Mouse (Mus musculus) retina, embryonic 14.5 days (tissue): ENCODE measurements around the gene Hook2.

Experiments
- DNase-seq: peaks from one replicate; pipeline ENCODE4 v3.0.0-alpha.2; 2015; ENCODE audit warnings: low spot score

The Hook2 gene

GRCm38 (mm10) chr8:84990349-84990748, at the start of gene Hook2:
TSS of gene Hook2 (plus strand) at chr8:84990603.
- DNase-seq = peak; percentile 99

GRCm38 (mm10) chr8:84943699-84944098, 46.7 kb upstream of the Hook2 start:
- DNase-seq = peak; percentile 55

GRCm38 (mm10) chr8:84944478-84945160, 45.8 kb upstream of the Hook2 start:
- DNase-seq = peak; percentile 73

DNA sequence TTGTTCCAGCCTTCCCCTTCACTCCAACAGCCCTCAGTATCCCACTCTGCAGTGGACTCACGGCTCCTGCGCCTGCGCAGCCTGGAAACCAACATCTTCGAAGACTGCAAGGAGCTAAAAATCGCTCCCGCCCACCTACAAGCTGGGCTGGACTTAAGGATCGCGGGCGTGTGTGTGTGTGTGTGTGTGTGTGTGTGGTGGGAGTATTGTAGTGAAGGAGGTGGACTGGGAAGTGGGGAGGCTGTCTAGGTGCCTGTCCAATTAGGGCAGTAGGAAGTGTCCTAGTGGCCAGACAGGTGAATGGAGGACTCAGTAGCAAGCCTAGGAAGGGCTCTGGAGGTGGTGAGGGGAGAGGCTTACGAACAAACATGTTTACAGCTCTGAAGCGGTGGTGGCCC, 45.2 kb upstream of the Hook2 start:
- DNase-seq = peak; percentile 53

- peak; percentile 75 for DNase-seq
These were observed 44.5 kb upstream of the Hook2 start for GRCm38 (mm10) chr8:84945633-84946527.

DNA sequence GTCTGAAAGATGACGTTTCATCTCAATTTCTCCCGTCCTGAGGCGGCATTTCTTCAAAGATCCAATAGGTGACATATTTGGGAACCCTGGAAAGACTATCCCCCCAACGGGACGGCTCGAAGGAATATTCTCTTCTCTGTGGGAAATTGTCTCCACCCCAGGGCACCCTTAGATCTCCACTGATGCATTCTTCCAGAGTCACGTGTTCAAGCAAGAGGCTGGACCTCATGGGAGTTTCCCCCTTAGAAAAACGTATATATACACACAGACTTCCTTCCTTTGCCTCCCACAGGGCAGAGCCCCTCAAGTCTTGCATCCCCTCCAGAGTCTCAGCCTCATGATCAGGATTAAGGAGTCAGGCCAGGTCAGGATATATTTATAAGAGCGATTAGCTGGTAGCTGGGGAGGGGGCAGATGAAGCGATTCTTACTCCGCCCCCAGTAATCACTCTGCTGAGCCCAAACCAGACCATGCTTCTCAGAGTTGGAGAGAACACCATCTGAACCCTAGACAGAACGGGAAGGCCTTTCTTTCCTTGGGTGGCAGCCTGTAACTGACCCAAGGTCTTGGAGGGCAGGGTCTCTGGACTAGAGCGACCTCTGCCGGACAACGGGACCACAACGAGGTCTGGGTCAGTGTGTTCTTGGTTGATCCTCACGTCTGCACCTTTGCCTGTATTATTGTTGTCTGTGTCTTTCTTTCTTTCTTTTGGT, 43.7 kb upstream of the Hook2 start, which contains the start of gene Rtbdn:
Gene Rtbdn (plus strand): TSS at position 464 of the 713 bp plus-strand sequence.
- DNase-seq = peak; percentile 75

DNA sequence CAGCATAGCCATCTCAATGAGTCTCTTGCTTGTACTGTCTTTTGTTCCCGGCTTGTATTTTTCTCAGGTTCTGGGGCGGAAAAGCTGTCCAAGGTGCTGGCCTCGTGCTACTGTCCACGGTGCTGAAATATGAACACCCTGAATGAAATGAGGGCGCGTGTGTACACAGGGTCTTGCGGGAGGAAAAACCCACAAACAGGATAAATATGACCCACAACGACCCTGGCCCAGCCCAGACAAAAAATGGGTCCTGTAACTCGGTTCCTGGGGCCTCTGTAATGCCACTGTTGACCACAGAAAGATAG, 43.2 kb upstream of the Hook2 start:
- DNase-seq = no peak

GRCm38 (mm10) chr8:84949753-84950152, 40.6 kb upstream of the Hook2 start:
- DNase-seq = no peak

DNA sequence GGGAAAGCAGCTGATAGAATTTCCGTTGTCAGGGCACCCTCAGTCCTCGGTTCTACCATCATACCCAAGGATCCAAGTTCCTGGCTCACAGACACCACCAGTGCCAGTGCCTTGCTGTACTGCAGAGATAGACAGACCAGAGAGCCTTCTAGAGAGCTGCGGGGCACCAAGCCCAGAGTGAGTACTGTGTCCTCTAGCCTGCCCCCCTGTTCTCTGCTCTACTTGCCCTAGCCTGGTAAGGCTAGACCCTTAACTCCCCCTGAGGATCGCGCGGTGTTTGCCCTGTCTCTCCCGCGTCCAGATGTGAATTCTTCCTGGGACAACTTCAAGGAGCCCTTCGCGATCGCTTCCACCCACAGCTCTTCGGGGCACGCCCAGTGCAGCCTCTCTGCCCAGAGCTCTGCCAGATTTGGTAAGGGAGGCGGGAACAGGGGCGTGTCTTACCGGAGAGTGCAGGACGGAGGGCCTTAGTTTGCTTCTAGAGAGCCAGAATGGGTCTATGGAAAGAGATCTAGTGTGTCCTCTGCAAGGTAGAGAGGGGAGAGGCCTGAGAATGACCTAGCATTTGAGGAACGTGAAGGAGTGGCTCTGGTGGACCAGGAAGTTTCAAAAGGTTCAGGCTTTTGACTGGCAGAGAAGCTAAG, 37.7 kb upstream of the Hook2 start:
- DNase-seq = no peak

GRCm38 (mm10) chr8:84956768-84957167, 33.6 kb upstream of the Hook2 start:
- peak; percentile 92 for DNase-seq

GRCm38 (mm10) chr8:84959811-84960210, 30.6 kb upstream of the Hook2 start:
- DNase-seq = no peak

DNA sequence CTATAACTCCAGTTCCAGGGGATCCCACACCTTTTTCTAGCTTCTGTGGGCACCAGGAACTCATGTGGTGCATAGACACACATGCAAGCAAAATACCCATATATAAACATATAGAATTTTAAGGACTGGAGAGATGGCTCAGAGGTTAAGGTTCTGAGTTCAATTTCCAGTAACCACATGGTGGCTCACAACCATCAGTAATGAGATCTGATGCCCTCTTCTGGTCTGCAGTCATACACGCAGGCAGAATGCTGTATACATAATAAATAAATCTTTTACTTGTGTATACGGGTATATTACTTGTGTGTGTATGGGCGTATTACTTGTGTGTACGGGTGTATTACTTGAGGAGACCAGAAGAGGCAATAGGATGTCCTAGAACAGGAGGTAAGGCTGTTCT, 26.5 kb upstream of the Hook2 start:
- no peak for DNase-seq

DNA sequence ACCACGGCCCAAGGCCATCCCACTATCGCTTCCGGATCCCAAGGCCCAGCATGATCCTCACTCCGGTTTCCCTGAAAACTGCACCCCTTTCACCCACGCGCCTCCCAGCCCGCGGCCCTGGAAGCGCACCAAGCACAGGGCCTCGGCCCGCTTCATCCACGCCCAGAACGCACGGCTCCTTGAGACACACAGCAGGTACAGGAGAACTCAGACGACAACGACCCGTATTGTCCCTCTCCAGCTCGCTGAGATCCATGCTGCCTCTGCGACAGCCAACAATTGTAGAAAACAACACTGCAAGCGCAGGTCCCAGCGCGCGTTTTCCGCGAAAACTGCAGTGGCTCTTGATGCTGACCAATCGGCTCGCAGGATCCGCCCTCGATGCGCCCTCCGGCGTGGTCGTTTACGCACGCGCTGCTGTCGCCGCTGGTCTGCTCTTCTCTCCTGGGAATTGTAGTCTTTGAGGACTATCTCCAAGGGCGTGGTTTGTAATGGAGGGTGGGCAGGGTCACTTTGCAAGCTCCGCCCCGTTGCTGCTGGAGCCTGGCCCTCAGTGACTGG, 24.6 kb upstream of the Hook2 start:
- DNase-seq = peak; percentile 99

GRCm38 (mm10) chr8:84966603-84967002, 23.8 kb upstream of the Hook2 start:
- no peak for DNase-seq

- DNase-seq = no peak
These were observed 22.7 kb upstream of the Hook2 start for GRCm38 (mm10) chr8:84967532-84968304.

- no peak for DNase-seq
These were observed 21.8 kb upstream of the Hook2 start for GRCm38 (mm10) chr8:84968650-84969049.

DNA sequence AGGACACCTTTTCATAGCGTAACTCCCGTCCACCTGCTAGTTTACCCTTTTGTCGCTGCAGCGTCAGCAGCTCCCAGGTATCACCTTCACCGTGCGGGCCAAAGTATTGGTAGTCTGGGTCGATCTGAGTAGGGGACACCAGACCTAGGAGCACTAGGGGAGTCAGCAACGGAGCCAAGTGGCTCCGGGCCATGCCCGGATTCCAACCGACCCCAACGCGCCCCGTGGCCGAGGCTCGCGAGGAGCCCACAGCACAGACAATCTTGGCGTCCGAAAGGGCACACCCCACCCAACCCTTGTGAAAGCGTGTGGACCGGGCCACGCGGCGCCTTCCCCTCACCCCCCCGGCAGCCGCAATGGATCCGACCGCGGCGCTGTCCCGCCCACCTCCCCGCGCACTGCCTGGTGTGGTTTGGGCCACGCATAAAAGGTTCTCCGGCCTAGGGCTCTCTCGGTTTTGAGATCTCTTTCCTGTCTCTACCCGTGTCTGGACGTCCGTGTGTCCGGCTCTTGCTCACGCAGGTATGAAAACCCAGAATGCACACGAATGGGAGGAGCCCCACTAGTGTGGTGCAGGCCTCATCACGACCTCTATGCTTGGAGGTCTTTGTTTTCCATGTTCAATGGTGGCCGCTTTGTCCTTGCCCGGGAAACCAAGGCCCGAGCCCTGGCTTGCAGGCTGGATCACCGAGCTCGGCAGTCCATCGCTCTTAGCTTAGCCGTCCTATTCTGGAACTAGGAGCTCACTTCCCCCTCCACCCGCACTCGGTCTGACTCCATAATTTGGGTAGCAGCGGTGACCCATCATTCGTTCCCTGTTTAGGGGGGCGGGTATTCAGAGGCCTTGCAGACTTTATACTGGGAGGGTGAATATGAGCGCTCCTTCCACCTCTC, 20.9 kb upstream of the Hook2 start, which contains the start of the genes Gm49661, Prdx2 and Rnaseh2a:
Gene Gm49661 (minus strand): TSS at position 193 of the 894 bp plus-strand sequence.
Gene Prdx2 (plus strand): TSS at position 347 of the 894 bp plus-strand sequence.
Gene Rnaseh2a (minus strand): TSS at position 527 of the 894 bp plus-strand sequence.
- DNase-seq = peak; percentile 81

GRCm38 (mm10) chr8:84970135-84970790, 20.1 kb upstream of the Hook2 start:
- no peak for DNase-seq

GRCm38 (mm10) chr8:84970913-84971312, 19.5 kb upstream of the Hook2 start:
- DNase-seq = no peak
